Mouse (Mus musculus): ENCODE measurements around the gene Higd1a.

The Higd1a gene

GRCm38 (mm10) chr9:121833825-121834224 is 24.3 kb downstream of the Higd1a start:
- no peak for DNase-seq

- peak; percentile 26 to 30 for DNase-seq
Observed at GRCm38 (mm10) chr9:121830956-121831293, 27.2 kb downstream of the Higd1a start.

DNA sequence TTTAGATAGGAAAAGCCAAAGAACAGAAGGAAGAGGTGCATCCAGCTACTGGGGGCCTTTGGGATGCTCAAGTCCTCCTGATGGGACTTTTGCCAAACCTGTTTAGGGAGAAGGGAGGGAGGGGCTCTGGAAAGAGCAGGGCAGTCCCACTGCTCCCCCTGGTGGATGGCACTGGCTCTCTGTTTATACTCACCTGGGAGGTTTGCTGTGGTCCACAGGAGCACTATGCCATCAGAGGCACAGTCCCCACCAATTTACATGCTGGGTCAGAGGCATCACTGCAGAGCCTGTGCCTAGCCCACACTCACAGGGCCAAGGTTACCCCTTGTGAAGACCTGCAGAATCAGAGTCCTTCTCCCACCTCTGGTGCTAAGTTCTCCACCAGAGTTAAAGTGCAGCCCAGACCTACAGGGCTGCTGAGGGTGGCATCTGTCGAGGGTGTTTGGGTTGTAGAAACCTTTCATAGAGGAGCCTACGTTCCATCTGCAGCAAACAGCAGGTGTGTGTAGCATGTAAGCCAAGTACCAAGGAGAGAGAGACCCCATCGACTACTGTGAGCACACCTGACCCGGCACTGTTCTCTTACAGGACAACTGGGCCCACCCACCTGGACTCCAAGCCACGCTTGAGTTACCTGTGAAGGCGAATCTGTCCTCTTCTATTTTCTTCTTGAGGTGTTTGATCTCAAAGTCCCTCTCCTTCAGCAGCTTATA is 27.8 kb downstream of the Higd1a start:
- DNase-seq = peak in 1 of 2 experiments; percentile 18

GRCm38 (mm10) chr9:121829270-121829992 is 28.7 kb downstream of the Higd1a start:
- no peak for DNase-seq

DNA sequence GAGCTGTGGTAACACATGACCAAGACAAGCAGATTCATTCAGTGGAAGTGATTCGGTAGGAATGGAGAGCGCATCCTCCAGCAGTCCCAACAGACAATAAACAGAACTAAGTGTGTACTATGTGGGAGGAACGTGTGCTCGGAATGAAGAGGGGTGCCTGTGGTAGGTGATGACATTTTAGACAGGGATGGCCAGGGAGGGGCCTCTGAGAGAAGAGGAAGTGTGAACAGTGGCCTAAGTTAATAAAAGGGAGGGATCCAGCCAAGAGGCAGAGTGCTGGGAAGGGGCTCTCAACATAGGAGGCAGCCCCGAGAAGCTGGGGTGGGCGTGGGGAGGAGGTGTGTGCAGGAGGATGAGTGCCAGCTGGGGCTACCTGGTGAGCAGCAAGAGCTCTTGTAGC is 29.8 kb downstream of the Higd1a start:
- DNase-seq = no peak

DNA sequence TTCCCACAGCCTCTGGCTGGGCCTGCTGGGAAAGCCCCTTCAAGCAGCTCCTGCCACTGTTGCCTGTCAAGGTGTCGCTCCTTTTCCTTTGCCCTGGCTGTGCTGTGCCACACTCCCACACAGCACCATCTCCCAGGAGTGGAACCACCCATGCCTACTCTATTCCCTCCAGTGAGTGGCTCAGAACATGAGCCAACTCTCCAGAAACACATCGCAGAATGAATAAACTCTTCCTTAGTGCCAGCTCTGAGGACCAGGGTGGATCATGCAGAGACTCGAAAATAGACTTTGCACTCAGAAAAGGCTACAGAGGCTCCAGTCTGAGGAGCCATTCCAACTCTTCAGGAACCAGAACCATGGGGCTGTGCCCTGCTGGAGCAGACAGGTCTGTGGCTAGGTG is 31.8 kb downstream of the Higd1a start:
- no peak for DNase-seq

- DNase-seq = no peak
Observed at GRCm38 (mm10) chr9:121823991-121824390, 34.2 kb downstream of the Higd1a start.

GRCm38 (mm10) chr9:121823051-121823450 is 35.1 kb downstream of the Higd1a start:
- DNase-seq = no peak

GRCm38 (mm10) chr9:121822585-121822991 is 35.6 kb downstream of the Higd1a start:
- no peak for DNase-seq

DNA sequence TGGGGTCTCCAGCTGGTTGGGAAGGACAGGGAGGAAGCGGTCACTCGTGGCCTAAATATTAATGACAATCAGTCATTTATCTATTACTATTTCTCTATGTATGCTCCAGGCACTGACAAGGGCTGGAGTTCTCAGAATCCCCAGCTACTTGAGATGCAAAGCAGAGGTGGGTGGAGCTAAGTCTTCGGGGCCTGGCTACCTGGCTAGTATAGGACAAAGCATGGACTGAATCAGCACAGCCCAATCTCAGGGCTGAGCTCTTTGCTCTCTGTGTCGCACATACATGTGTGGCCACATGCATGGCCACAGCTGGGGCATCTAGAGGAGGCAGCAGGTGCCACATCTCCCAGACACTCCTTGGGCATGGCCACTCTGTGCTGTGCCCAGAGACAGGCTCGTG is 37.4 kb downstream of the Higd1a start:
- no peak for DNase-seq

GRCm38 (mm10) chr9:121819771-121820471 is 38.2 kb downstream of the Higd1a start:
- no peak for DNase-seq

GRCm38 (mm10) chr9:121819073-121819770 is 38.9 kb downstream of the Higd1a start:
- DNase-seq = no peak

DNA sequence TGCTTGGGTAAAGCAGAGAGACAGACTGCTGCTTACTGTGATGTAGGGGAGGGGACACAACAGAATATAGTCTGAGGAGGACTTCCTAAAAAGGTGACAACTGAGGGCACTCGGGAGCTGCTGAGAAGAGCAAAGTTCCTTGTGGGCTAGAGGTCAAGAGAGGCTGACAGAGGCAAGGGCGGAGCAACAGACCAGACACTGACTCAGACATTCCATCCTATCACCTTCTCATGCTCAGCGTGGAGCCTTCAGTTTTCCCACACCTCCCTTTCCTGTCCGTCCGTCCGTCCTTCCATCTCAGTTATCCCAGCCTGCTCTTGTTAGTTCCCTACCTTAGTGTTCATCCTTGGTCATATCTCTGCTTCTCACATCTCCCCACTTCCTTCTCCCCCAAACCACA is 43.0 kb downstream of the Higd1a start:
- no peak for DNase-seq

- DNase-seq = no peak
Observed at GRCm38 (mm10) chr9:121810081-121810821, 47.9 kb downstream of the Higd1a start.

DNA sequence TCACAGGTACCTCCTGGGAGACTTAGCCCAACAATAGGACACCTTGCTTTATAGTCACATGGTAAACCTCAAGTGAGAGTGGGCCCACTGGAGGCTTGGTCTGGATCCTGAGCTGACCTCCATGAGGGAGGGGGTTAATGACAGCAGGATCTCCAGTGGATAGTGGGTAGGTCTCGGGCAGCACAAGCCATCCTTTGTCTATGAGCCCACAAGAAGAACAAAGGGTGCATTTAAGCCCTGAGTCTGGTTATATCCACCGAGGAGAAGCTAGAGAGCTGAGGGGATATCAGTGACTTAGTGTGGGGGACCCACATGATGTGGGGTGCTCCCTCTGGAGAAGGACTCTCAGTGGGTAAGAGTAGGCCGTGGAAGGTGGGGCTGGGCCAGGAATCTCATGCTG is 49.7 kb downstream of the Higd1a start:
- no peak for DNase-seq

- no peak for DNase-seq
Observed at GRCm38 (mm10) chr9:121807947-121808346, 50.2 kb downstream of the Higd1a start.

GRCm38 (mm10) chr9:121807546-121807945 is 50.6 kb downstream of the Higd1a start:
- no peak for DNase-seq

GRCm38 (mm10) chr9:121802747-121803146 is 55.4 kb downstream of the Higd1a start:
- no peak for DNase-seq

DNA sequence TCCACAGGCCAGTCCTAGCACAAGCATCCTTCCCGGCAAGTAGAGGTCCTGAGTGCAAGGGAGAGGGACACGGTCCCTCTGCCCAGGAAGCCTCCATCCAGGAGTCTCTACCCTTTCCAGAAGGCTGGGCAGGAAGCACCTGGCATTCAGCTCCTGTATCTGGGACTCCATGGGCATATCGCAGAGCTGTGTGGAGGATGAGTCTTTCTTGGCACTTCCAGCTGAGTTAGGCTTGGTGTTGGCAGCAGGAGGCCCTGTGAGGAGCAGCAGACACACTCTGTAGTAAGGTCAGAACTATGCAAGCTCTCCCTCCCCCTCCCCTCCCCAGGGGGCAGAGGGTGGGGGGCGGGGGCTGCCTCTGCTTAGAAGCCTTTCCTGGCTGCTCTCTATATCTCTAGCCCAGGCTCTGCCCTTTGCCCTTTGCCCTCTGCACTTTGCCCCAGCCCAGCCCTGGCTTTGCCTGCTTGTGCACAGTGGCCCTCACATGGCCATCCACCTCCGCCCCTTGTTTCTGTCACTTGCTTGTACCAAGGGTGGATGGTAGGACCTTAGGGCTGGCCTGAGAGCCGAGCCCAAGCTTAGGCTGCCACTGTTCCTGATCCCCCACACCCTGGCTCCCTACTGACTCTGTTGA is 59.2 kb downstream of the Higd1a start:
- no peak for DNase-seq
